Mouse (Mus musculus) left cerebral cortex, postnatal 4 days (tissue): ENCODE measurements around the gene Fads2. TPM values are rescaled to one million over a fixed set of nuclear protein-coding genes. Genes with fewer than 3 reads are reported as not detected.
A peak's percentile ranks its signal among the peaks of the same experiment; 100 is the strongest.
"Not testable (repeated sequence)": the region's sequence is repeated elsewhere in the genome, so short reads cannot be mapped to it uniquely, and the experiment has no call there.

ENCODE experiments used
- DNase-seq: peaks from one replicate; pipeline ENCODE4 v3.0.0-alpha.2; 2022
- intact Hi-C: fragments of 180-260 bp; cut with DNase I; formaldehyde crosslinking; loops from one replicate; pipeline ENCODE4 v1.15.1; 2025
- total RNA-seq, 2 experiments: library from RNA; stranded (reverse); gene quantifications; 2 replicates each; pipeline ENCODE4 v1.2.3; 2021

Fads2 gene
- 100 to 1,000 TPM; 220 to 236 TPM for total RNA-seq

DNA sequence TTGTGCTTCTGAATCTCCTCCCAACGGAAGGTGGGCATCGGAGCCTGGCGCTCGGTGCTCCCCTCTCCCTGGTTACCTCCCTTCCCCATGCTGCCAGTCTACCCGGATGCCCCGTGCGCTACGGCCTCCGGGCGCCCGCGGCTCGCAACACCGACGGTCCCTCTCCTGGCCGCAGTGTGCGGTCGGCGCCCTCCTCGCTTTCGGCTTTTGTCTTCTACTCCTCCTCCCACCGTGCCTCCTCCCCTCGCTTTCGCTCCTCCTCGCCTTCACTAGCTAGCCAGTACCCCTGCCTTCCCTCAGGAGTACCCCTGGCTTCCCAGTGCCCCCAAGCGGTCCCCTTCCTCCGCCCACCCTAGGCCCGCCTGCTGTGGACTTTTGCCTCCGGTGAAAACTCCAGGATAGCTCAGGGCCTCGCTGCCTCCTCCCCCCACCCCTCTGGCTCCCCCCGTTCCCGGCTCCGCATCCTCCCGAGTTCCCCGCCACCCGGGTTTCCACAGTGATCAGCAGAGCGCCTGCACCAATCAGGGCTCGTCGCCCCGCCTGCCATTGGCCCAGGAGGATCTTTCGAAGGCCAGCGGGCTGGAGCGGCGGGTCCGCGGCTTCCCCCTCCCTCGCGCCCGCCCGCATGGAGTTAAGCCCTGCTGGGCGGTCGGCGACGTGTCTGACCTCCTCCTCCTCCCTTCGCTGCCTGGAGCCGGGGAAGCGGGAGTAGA lies at the start of gene Fads2:
Gene Fads2 (minus strand): TSS at position 406 of the 713 bp plus-strand sequence.
- intact Hi-C loops = loop anchor here (2.0 kb wide), 1 partner anchor 83 kb away; no protein-coding TSS in a partner anchor
- DNase-seq = peak; percentile 96

DNA sequence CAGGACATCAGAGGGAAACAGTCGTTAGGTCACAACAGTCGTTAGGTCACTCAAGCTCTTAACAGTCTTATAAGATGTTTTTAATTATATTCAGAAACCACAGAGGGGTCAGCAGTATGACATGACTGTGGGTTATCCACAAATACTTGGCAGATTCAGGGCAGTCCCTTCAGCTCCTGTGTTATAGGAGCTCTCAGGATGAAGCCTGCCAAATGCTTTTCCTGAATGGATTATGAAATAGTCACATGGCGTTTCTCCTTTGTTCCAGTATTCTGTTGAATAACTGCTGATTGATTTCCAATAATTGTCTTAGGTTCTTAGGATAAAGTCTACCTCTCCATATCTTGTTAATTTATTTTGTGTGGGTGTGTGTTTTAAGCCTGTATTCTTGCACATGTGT lies 47.6 kb upstream of the Fads2 start:
- intact Hi-C loops = no loop called here
- DNase-seq = no peak

DNA sequence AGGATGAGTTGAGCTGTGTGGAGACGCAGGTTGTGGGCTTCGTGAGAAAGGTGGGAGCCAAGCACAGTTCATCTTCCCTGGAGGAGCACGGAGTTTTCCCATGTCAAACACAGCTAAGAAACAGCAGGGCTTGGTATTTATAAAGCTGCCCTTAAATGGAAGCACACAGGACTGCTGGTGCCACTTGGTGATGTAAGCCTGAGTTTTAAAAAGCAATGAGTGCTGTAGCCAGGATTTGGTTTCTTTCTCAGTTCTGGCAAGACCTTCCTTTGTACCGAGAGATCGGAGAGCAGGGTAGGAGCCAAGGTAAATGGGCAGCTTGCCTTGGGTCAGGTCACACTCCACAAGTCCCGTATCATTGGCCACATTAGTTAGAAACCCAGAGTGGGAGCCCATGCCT lies 47.0 kb upstream of the Fads2 start:
- DNase-seq = no peak
- intact Hi-C loops = no loop called here

DNA sequence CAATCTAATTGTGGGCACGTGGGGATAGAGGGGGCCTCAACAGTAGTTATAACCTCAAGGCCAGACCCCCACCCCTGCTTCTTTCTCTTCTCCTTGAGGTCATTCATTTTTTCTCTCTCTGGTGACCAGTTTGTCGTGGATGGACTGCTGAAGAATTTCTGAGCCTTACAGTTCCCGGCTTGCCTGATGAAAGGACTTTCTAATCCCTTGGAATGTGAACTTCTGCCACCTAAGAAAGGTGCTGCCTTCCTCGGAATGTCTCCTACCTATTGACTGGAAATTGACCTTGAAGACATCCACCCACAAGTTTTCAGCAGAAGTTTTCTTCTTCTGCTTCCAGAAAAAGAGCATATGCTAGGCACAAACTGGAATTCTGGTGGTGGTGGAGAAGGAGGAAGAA lies 42.9 kb upstream of the Fads2 start:
- intact Hi-C loops = no loop called here
- no peak for DNase-seq

DNA sequence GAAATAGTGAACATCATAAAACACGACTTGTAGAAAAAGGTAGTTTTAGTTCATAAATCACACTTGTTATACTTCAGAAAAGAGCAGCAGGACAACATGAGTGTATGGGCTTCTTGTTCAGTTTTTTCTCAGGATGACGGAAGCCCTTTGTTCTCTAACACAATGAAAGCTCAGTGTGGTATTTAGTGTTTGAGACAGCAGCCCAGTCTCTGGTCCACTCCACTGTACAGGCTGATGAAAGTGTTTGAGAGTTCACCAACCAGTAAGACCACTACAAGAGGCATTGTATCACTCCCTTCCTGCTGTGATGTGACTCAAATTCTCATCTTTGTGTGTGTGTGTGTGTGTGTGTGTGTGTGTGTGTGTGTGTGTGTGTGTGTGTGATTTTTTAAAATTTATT lies 42.1 kb upstream of the Fads2 start:
- no peak for DNase-seq
- intact Hi-C loops = no loop called here

DNA sequence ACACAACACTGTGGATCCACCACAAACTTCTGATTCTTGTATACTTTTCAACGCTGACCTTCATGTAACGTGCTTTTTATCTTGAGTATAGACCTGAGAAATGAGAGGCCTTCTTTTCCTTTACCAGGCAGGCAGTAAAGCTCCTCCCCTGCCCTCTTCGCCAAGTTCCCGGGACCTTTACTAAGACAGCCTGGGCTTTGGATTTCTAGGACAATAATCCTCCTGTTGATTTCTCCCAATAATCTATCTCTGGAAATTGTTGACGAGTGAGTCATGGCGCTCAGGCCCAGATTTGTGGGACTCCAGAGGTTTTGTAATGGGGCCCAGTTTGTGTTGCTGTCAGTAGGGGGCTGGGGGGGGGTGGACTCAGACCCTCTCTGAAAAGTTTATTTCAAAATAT lies 38.2 kb upstream of the Fads2 start:
- intact Hi-C loops = no loop called here
- no peak for DNase-seq

DNA sequence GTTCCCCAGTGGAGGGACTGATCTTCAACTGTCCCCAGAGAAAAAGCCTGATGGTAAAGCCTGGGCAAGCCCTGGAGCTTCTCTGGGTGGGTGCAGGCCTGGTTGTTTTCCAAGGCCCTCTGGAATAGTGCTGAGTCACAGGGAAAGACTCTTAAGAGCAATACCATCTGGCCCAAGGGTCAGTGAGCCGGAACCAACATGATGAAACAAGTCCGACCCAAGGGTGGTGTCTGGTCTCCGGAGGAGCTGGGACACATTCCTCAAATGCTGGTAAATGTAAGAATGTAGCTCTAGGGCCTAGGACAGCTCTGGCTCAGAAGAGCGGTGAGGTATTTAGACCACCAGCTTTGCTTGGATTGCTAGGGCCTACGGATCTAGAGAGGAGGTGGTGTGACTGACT lies 35.9 kb upstream of the Fads2 start:
- no peak for DNase-seq
- intact Hi-C loops = no loop called here

DNA sequence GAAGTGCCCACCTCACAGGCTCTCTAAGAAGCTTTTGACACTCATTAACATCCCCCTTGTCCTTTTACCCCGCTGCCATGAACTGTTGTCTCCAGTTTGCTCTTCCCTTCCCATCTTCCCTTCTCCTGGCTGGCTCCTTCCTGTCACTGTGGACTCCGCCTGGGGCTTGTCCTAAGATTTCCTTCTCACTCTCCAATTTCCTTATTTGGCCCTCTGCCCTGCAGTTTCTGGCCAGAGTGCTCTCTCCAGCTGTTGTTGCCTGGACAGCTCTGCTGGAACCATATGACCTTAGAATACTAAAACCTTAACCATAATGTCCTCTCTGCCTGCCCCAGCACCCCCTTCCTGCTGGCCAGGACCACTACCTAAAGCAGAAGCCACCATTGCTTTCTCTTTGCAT lies 33.1 kb upstream of the Fads2 start:
- intact Hi-C loops = no loop called here
- peak; percentile 24 for DNase-seq

DNA sequence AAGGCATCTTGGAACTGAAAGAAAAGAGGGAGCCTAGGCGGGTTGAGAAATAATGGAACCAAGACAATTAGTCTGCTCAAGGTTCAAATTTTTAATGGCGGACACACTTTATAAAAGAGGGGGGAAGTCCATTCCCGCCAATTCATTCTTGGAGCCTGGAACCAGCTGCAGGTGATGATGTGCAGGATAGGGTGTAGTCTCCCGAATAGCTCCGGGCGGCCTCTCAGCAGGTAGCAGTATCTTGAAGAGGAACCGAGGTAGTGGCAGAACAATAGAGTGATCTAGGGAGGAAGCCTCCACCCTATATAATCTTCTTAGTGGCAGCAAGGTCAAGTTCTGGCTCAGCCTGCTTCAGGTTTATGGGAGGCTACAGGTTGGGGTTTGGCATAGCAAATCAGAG lies 28.0 kb upstream of the Fads2 start:
- DNase-seq, intact Hi-C loops: not testable (repeated sequence)

DNA sequence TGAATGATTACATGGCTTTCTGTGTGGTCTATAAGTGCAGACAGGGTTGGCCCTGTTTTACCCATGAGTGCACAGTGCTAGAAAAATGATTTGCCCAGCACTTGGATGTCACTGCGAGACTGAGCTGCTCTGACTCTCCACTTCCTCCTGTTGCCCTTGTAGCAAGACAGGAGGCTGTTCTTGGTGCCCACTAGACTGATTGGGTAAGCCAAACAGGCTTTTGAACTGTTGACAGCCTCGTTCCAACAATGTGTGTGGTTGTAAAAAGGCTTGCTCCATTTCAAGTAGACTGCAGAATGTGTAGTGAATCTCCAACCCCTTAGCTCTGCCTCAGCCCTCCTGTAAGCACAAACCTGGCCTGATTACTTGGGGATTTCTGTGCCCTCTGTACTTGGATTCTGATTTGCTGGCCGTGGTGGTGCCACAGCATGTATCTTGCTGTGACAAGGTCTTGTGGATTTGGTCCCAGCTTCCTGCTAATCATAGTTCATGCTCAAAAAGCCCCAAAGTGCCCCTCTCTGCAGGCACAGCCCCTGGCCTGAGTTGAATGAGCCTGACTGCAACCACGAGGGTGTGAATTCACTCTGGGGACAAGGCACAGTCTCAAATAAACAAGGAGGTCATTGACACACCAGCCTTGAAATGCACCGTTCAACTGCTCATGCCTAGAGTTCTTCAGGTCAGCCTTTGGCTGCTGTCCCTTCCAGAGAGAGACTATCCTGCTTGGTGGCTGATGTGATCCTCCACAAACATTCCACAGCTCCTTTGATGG lies 25.1 kb upstream of the Fads2 start:
- intact Hi-C loops = no loop called here
- no peak for DNase-seq

DNA sequence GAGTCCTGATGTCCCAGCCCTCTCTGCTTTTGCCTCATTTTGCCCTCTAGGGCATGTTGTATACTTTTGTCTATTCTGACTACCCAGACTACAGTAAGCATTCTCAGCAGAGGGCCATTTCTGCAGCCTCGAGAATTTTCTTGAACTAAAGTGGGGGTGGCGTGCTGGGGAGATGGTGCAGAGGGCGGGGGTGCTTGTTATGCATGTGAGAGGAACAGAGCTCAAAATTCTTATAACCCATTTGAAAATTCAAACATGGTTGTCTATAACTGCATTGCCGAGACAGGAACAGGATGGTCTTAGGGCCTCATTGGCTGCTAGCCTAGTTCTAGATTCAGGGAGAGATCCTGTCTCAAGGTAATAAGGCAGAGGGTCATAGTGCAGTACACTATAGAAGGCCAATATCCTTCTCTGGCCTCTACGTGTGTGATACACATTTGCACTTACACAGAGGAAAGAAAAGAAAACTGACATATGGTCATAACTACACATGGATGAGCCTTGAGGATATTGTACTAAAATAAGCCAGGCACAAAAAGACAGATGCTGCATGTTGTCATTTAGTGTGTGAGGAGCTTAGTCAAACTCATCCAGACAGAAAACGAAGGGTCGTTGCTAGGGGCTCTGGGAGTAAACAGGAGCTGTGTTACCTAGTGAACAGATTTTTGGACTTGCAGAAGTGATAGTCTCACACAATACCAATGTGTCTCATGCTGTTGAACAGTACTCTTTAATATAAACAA lies 22.5 kb upstream of the Fads2 start:
- no peak for DNase-seq
- intact Hi-C loops = no loop called here

DNA sequence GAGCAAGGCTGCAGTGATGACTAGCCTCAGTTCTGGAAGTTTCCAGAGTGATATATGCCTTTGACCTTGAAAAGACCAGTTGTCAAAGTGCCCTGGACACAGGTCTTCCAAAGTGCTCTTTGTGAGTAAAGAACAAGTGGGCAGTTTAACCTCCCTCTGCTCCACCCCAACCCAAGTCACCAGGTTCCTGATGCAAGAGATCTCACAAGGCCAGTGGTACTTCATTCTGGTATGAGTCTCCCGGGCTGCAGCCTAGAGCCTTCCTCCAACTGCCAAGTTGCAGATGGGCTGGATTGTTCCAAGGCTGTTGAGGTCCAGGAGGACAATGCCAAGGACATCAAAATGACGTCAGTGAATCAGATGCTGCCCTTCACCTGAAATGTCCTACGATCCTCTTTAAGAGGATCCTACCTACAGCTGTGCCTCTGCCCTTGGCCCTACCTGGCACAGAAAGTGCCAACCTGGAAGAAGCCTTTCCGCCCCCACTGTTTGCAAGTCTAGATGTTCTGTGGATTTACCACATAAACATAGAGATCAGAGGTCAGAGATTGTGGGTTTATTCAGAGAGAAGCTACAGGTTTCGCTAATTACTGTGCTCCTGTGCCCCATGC lies 20.6 kb upstream of the Fads2 start:
- intact Hi-C loops = no loop called here
- no peak for DNase-seq

DNA sequence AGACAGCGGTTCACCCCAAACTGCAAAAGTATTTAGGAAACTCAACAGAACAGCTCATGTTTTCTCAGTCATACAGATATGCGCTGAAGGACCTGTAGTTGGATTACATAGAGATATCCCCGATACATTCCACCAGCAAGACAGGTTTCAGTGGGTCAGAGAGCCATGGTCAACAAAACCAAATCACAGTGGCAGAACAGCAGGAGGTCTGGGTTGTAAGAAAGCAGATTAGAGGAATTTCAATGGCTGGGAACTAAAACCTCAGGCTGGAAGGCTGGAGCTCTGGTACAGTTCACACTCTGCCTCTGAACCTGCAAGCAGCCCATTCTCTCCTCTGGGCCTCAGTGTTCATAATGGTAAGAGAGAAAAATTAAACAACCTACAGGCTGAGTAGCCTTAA lies 15.1 kb upstream of the Fads2 start:
- intact Hi-C loops = no loop called here

DNA sequence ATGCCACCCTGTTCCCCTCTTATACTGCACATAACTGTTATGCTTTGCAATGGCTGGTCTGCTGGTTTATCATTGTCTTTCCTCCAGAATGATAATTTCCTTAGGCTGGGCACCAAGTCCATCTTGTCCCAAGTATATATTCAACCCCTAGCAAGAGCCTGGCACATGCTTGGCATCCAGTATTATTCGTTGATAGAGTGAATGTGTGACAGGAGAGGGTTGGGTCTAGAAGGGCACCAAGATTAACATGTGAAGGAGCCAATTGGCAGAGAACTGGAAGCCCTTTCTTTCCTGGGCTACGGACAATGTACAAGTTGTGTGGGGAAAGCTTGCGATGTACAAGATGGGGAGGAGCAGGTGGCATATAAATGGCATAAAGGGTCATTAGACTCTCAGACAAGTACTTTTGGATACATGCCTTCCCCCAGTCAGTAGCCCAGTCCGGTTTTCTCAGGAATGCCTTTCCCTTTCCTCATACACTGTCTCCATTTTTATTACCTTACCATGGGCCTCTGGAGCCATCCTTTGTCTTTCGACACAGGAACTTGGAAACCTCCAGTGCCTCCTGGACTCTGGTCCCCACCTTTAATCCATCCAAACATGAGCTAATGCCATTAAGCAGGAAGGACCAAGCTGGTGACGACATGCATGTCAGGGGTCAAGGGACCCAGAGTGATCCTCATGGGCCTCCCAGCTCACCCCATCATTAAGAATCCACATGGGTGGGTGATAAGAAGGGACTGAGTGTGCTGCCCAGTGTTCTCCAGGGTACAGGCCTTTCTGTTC lies 14.0 kb upstream of the Fads2 start:
- intact Hi-C loops = no loop called here
- DNase-seq = no peak

More for the DNA sequence above, 15.1 kb upstream of the Fads2 start:
- no peak for DNase-seq

DNA sequence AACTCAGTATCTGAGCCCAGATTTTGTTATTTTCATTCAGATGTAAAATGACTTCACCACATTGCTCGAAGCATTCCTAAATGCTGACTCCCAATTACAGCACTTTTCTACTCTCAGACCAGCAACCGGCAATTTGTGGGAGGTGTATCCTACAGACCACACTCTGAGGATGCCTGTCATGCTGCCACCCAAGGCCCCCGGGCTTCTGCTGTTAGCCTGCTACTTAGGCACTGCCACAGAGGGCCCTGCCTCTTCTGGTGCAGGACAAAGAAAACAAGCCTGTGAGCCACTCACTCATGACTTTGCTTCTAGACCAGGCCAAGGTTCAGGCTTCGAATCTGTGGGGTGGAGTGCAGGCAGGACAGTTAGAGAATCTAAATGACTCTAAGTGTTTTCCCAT lies 11.4 kb upstream of the Fads2 start:
- intact Hi-C loops = no loop called here
- no peak for DNase-seq

DNA sequence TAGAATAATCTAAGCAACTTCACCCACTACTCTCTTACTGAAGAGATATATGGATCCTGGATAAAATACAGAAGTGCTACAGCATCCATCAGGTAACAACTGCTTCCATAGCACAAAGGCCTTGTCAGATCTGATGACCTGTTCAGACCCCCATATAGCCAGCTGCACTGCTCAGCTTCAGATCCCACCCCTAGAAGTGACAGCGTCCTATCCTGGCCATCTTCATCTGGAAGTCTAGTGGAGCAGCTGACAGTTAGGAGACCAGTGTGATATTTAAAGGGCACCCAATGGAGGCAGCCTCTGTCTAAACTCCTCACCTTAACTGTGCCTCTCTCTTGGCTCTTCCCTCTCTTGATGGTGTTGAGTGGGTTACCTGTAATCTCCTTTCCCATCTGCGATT lies 7.1 kb upstream of the Fads2 start:
- intact Hi-C loops = no loop called here

DNA sequence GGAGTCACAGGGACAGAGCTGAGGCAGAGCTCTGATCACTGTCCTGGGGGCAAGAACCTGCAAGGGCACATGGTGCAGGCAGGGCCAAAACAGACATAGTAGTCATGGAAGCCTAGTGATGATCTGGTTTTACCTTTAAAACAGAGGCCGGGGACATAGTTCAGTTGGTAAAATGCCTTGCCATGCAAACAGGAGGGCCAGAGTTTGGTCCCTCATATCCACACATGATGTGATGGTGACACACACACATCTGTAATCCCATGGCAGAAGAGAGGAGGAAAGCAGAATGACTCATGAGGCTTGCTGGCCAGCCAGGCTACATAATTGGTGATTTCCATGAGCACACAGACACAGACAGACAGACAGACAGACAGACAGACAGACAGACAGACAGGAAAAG lies 6.6 kb upstream of the Fads2 start:
- DNase-seq = no peak
- intact Hi-C loops = no loop called here

More for the DNA sequence above, 7.1 kb upstream of the Fads2 start:
- DNase-seq = no peak

DNA sequence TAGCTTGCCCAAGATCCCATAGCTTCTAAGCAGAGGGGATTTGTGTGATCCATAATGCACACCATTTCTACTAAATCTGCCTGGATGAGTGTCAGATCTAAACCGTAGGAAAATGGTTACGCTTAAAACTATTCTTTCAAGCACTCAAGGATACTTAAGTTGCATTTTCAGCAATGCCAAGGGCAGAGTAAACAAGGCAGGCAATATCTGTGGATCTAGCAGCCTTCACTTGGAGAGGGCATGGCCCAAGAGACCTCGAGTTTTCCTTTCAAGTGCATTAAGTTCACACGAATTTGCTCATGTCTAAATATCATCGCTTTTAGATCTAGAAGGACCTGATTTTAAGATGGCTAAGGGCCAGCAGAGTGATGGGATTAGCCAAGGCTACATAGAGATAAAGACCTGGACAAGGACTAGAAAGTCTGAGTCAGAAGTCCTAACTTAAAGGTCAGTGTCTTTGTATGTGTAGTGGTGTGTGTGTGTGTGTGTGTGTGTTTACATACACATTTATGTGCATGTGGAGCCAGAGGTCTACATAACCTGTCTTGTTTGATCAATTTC lies 5.6 kb upstream of the Fads2 start:
- intact Hi-C loops = no loop called here

DNA sequence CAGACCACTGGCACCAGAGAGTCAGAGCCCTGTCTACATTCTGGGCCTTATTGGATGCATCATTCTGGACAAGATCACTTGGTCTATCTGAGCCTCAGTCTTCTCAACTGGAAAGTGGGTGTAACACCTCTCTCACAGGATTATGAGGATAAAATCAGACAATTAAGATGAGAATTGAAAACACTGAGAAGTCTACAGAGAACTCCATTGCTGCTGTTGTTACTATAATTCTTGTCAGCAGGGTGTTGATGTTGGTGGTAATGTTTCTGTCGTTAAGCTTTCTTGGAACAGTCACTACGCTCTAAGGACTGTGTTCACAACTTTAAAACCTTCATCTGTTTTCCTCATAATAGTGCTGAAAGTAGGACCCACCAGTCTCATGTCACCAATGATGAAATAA lies 5.1 kb upstream of the Fads2 start:
- intact Hi-C loops = no loop called here
- no peak for DNase-seq

More for the DNA sequence above, 5.6 kb upstream of the Fads2 start:
- no peak for DNase-seq

DNA sequence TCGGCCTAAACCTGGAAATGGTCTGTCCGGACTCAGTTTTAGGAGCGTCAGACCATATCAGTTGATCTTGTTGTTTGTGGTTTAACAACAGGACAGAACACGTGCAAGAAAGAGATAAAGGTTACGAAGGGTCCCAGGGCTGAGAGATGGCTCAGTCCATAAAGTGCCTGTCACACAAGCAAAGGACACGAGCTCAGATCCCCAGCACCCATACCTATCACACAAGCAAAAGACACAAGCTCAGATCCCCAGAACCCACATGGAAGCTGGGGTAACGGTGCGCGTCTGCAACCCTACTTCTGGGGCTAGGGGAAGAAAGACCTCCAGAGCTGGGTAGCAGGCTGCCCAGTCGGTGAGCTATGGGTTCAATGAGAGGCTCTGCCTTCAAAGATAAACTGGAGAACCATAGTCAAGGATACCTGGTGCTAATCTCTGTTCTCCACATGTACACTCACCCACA lies 3.5 kb upstream of the Fads2 start:
- intact Hi-C loops = no loop called here
- no peak for DNase-seq
